Mouse (Mus musculus): ENCODE measurements around the gene Gsk3a.

DNA sequence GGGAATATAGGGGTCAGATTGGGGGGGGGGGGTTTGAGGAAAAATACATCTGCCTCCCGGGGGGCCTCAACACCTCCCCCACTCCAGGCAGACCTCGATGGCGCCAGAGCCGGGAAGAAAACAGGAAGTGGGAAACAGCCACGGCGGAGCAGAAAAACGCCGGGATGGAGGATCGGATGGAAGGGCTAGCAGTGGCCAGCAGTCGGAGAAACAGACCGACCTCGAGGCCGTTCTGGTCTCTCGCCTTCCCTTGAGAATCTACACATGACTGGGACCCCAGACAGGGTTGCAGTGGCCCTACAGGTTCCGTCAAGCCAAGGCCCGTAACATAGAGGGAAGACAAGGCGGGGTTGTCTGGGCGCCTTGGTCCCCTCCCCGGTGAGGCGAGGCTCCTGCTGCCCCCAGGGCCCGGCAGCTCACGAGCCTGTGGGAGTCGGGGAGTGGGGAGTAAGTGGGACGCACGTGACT is 11.2 kb upstream of the Gsk3a start:
- no peak for TF ChIP-seq CTCF (IDR thresholded peaks at IDR 0.05; ENCODE audit: low read depth, low read length)
- TF ChIP-seq POLR2A (IDR thresholded peaks at IDR 0.05; ENCODE audit: borderline replicate concordance, low read depth, low read length) = no peak
